Mouse (Mus musculus) embryonic facial prominence, embryonic 10.5 days (tissue): Measurements from ENCODE around the gene Mtap. TPM values are rescaled to one million over a fixed set of nuclear protein-coding genes. Genes with fewer than 3 reads are reported as not detected.

ENCODE experiments used
- DNase-seq: peaks from one replicate; pipeline ENCODE4 v3.0.0-alpha.2; 2017; ENCODE audit warnings: low spot score
- H3K27ac ChIP-seq: fragments of 300-500 bp; sonication (generic); replicated peaks from 2 replicates; pipeline ENCODE4 v1.5.1; 2016; ENCODE audit warnings: mild to moderate bottlenecking
- H3K27me3 ChIP-seq: fragments of 300-500 bp; sonication (generic); replicated peaks from 2 replicates; pipeline ENCODE4 v1.6.1; 2016; ENCODE audit warnings: low read depth, mild to moderate bottlenecking; ENCODE audit not compliant: poor library complexity, severe bottlenecking
- H3K36me3 ChIP-seq: fragments of 300-500 bp; sonication (generic); replicated peaks from 2 replicates; pipeline ENCODE4 v1.6.1; 2016; ENCODE audit warnings: mild to moderate bottlenecking, moderate library complexity
- H3K4me1 ChIP-seq: fragments of 300-500 bp; sonication (generic); 2 replicates; pipeline ENCODE4 v1.6.1; 2016
- H3K4me3 ChIP-seq: fragments of 300-500 bp; sonication (generic); 2 replicates; pipeline ENCODE4 v1.5.1; 2016; ENCODE audit warnings: mild to moderate bottlenecking, moderate library complexity
- H3K9me3 ChIP-seq: fragments of 300-500 bp; sonication (generic); 2 replicates; pipeline ENCODE4 v1.6.1; 2016; ENCODE audit warnings: mild to moderate bottlenecking
- WGBS: fragments of 180-500 bp; shearing (Covaris S2); methylation state at CpG from one replicate; pipeline ENCODE4 v1.1.7; 2016; 5-methylcytosine and 5-hydroxymethylcytosine counted together
- polyA plus RNA-seq: library from polyadenylated mRNA; unstranded; fragments of >200 nt; fragmentation: Nextera tagmentation; extraction: Ambion mirVana; gene quantifications from 2 replicates; pipeline ENCODE4 v1.2.1, GENCODE M21; 2016

Mtap gene
- polyA plus RNA-seq, 1 experiment from 2014 or later = 129 TPM

DNA sequence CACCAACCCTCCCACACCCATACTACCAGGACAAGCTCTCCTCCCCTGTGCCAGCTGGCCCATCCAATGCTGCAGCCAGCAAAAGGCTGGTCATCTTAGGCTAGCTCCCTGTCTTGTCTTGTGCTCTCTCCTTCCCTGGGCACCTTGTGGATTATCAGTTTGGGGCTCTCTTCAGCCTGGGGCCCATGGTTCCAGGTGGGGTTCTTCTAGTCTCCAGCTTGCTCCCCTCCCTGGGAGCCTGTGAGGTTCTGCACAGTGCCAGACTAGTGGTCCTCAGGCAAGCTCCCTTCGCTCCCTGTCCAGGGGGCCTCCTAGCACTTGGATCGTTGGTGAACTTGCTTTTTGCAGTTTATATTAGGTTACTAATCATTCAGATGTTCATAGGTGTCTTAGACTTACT, 44.7 kb downstream of the Mtap start:
- Histone ChIP-seq H3K27ac (no peak overlapping the region), H3K36me3 (peaks cover 60% of the 10 kb centered on the region), H3K9me3 (no peaks in the 10 kb centered on the region), H3K4me3 (no peak overlapping the region), H3K4me1 (no peaks in the 10 kb centered on the region), H3K27me3 (no peaks in the 10 kb centered on the region)
- WGBS = 98% methylated on average over 2 of the region's 2 CpGs
- no peak for DNase-seq

- H3K27ac ChIP-seq = no peak overlapping the region
- no peak for DNase-seq
- no peaks in the 10 kb centered on the region for H3K4me1 ChIP-seq
- WGBS = 97% methylated on average over 3 of the region's 3 CpGs
- H3K36me3 ChIP-seq = peaks cover 51% of the 10 kb centered on the region
- no peak overlapping the region for H3K4me3 ChIP-seq
- H3K27me3 ChIP-seq = no peaks in the 10 kb centered on the region
- no peaks in the 10 kb centered on the region for H3K9me3 ChIP-seq
These were observed 45.6 kb downstream of the Mtap start for GRCm38 (mm10) chr4:89182486-89182885.

DNA sequence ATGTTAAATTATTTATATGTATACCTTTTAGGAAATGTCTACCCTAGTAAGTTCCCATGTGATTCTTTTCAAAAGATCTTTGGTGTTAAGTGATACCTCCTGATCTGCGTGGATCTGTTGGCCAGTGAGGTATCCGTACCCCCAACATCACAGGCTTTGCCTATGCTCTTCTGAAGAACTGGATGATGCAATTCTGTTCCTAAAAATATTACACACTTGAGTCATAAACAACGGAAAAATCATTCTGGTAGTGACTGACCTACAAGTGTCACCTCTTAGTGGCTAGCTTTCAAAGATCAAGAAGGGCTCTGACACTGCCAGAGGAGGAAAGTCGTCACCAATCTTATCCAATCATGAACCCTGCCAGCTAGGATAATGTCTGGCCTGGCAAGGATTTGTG, 58.6 kb downstream of the Mtap start:
- H3K9me3 ChIP-seq = 0 out of 2 replicates have a peak, but pooled peaks cover 3% of the 10 kb centered on the region
- 86% methylated on average over 4 of the region's 4 CpGs for WGBS
- no peaks in the 10 kb centered on the region for H3K27me3 ChIP-seq
- no peaks in the 10 kb centered on the region for H3K36me3 ChIP-seq
- no peak for DNase-seq
- H3K27ac ChIP-seq = no peak overlapping the region
- no peaks in the 10 kb centered on the region for H3K4me1 ChIP-seq
- H3K4me3 ChIP-seq = no peak overlapping the region

DNA sequence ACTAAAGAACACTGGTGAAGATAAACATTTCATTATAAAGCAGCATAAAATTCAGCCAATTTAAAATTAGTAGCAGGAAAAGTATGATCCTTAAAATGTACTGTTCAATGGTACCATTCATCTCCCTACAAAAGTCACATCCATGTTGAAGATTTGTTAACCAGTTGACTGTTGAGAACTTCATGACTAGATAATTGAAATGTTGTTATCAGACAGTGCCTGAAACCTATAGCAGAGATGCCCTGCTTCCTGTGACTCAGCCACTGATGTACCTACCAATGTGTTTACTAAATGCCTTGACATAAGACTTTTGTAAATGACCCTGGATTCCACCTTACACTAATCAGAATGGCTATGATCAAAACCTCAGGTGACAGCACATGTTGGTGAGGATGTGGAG, 60.2 kb downstream of the Mtap start:
- Histone ChIP-seq H3K9me3 (0 out of 2 replicates have a peak, but pooled peaks cover 3% of the 10 kb centered on the region), H3K27me3 (no peaks in the 10 kb centered on the region), H3K4me3 (no peak overlapping the region), H3K27ac (no peak overlapping the region), H3K36me3 (no peaks in the 10 kb centered on the region), H3K4me1 (no peaks in the 10 kb centered on the region)
- DNase-seq = no peak

DNA sequence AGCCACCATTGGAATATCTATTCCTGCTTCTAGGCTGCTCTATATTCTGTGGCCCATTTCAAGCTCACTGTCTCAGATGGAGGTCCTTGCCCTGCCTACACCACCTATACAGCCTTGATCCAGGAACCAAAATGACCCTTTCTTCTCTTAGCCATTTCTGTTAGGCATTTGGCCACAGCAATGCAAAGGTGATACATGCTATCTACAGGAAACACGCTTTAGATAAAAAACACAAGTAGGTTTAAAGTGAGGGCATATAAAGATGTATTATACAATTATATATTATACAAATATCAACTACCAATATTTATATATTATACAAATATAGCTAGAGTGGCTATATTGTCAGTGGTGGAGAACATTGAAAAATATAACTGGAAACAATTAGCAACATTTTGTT, 63.9 kb downstream of the Mtap start:
- WGBS = 87% methylated on average over 1 of the region's 1 CpGs

GRCm38 (mm10) chr4:89209310-89209709, 72.4 kb downstream of the Mtap start:
- H3K4me1 ChIP-seq = no peaks in the 10 kb centered on the region
- no peaks in the 10 kb centered on the region for H3K9me3 ChIP-seq
- no peak overlapping the region for H3K4me3 ChIP-seq
- no peak overlapping the region for H3K27ac ChIP-seq
- DNase-seq = no peak
- no peaks in the 10 kb centered on the region for H3K27me3 ChIP-seq
- no peaks in the 10 kb centered on the region for H3K36me3 ChIP-seq

More for the DNA sequence above, 63.9 kb downstream of the Mtap start:
- Histone ChIP-seq H3K4me1 (no peaks in the 10 kb centered on the region), H3K9me3 (no peaks in the 10 kb centered on the region), H3K4me3 (no peak overlapping the region), H3K27me3 (no peaks in the 10 kb centered on the region), H3K36me3 (no peaks in the 10 kb centered on the region), H3K27ac (no peak overlapping the region)
- DNase-seq = no peak

- DNase-seq = no peak
- WGBS = 78% methylated on average over 7 of the region's 7 CpGs
- H3K27ac ChIP-seq = no peak overlapping the region
- no peak overlapping the region for H3K4me3 ChIP-seq
- no peaks in the 10 kb centered on the region for H3K9me3 ChIP-seq
- no peaks in the 10 kb centered on the region for H3K4me1 ChIP-seq
- H3K36me3 ChIP-seq = no peaks in the 10 kb centered on the region
- no peaks in the 10 kb centered on the region for H3K27me3 ChIP-seq
These were observed 73.4 kb downstream of the Mtap start for GRCm38 (mm10) chr4:89210314-89210713.

DNA sequence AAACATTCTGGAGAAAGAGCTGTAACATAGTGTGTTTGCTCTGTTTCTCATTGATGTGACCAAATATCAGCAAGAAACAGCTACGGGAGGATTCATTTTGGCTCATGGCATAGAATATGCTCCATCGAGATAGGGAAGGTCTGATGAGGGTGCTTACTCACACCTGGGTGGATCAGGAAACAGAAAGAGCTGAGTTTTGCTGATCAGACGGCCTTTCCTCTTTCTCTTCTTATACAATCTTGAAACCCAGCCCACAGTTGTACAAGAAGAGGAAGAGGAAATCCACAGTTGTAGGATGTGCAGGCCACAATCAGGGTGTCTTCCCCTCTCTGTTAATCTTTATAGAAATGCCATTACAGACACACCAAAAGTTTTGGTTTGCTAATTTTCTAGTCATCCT, 75.3 kb downstream of the Mtap start:
- no peak for DNase-seq
- WGBS = 80% methylated on average over 3 of the region's 3 CpGs
- no peaks in the 10 kb centered on the region for H3K36me3 ChIP-seq
- H3K27ac ChIP-seq = no peak overlapping the region
- no peak overlapping the region for H3K4me3 ChIP-seq
- H3K27me3 ChIP-seq = no peaks in the 10 kb centered on the region
- H3K4me1 ChIP-seq = no peaks in the 10 kb centered on the region
- no peaks in the 10 kb centered on the region for H3K9me3 ChIP-seq

Other genes starting within 250 kb of the Mtap start
- not detected in 2 replicates for gene Cdkn2a, start 157.5 kb downstream of the Mtap start, polyA plus RNA-seq
- 0.88 and 1.2 TPM in 2 replicates for gene Cdkn2b, start 173.9 kb downstream of the Mtap start, polyA plus RNA-seq